Mouse (Mus musculus) heart, adult 18-20 months (tissue): ENCODE data around the gene Sult1d1. TPM values are rescaled to one million over a fixed set of nuclear protein-coding genes. Genes with fewer than 3 reads are reported as not detected.
"Not testable (repeated sequence)": the region's sequence is repeated elsewhere in the genome, so short reads cannot be mapped to it uniquely, and the experiment has no call there.

ENCODE experiments used
- DNase-seq, 2 experiments: peaks; one replicate each; pipeline ENCODE4 v3.0.0; 2021 to 2022; ENCODE audit warnings: mixed read lengths in 1 of 2
- long read RNA-seq, 2 experiments: library from polyadenylated mRNA; stranded (forward); transcript quantifications; one replicate each; pipeline ENCODE4 v2.0.0; 2021
- total RNA-seq, 2 experiments: library from RNA; stranded (reverse); gene quantifications; 2 replicates each; pipeline ENCODE4 v1.2.3; 2021

Gene Sult1d1
- under 1 TPM in 1 of 2 experiments, not detected in 1; 0.67 TPM for total RNA-seq
- long read RNA-seq, experiment 1: 0 reads
- long read RNA-seq, experiment 2, partial matches to known transcripts: 0 of 2 reads
- long read RNA-seq, experiment 2, other reads (novel, unspliced or antisense): 0 of 2 reads

- DNase-seq: no peak
Measured at GRCm38 (mm10) chr5:87568845-87569244, at the start of gene Sult1d1. TSS of gene Sult1d1 (minus strand) at chr5:87569027.

- DNase-seq: no peak
Measured at GRCm38 (mm10) chr5:87615128-87615390, 46.2 kb upstream of the Sult1d1 start.

- DNase-seq: no peak
Measured at GRCm38 (mm10) chr5:87614364-87615127, 45.7 kb upstream of the Sult1d1 start.

GRCm38 (mm10) chr5:87601018-87601417 is 32.2 kb upstream of the Sult1d1 start:
- DNase-seq: no peak

GRCm38 (mm10) chr5:87597891-87598290 is 29.1 kb upstream of the Sult1d1 start:
- DNase-seq: no peak

GRCm38 (mm10) chr5:87591494-87591893 is 22.7 kb upstream of the Sult1d1 start, which contains the start of gene Sult1e1:
TSS of gene Sult1e1 (minus strand) at chr5:87591594.
- DNase-seq: no peak

- DNase-seq: no peak
Measured at GRCm38 (mm10) chr5:87589916-87590315, 21.1 kb upstream of the Sult1d1 start.

GRCm38 (mm10) chr5:87580389-87580788 is 11.6 kb upstream of the Sult1d1 start:
- no peak for DNase-seq

GRCm38 (mm10) chr5:87574174-87574573 is 5.3 kb upstream of the Sult1d1 start:
- DNase-seq: no peak

- no peak for DNase-seq
Measured at GRCm38 (mm10) chr5:87573490-87573889, 4.7 kb upstream of the Sult1d1 start.

- no peak for DNase-seq
Measured at GRCm38 (mm10) chr5:87572781-87573180, 4.0 kb upstream of the Sult1d1 start.

- no peak for DNase-seq
Measured at GRCm38 (mm10) chr5:87567306-87567705, 1.5 kb downstream of the Sult1d1 start.

GRCm38 (mm10) chr5:87562966-87563365 is 5.9 kb downstream of the Sult1d1 start:
- DNase-seq: no peak

GRCm38 (mm10) chr5:87562526-87562925 is 6.3 kb downstream of the Sult1d1 start:
- DNase-seq: no peak

- no peak for DNase-seq
Measured at GRCm38 (mm10) chr5:87560145-87560544, 8.7 kb downstream of the Sult1d1 start.

GRCm38 (mm10) chr5:87550935-87551334 is 17.9 kb downstream of the Sult1d1 start:
- DNase-seq: no peak

- no peak for DNase-seq
Measured at GRCm38 (mm10) chr5:87538111-87538510, 30.7 kb downstream of the Sult1d1 start, which contains the start of gene Sult1b1. TSS of gene Sult1b1 (minus strand) at chr5:87538195.

- no peak for DNase-seq
Measured at GRCm38 (mm10) chr5:87535994-87536644, 32.7 kb downstream of the Sult1d1 start.

GRCm38 (mm10) chr5:87532288-87532687 is 36.5 kb downstream of the Sult1d1 start:
- DNase-seq: no peak

- not testable (repeated sequence) for DNase-seq
Measured at GRCm38 (mm10) chr5:87523561-87523960, 45.3 kb downstream of the Sult1d1 start.

- DNase-seq: no peak
Measured at GRCm38 (mm10) chr5:87505776-87506458, 62.9 kb downstream of the Sult1d1 start.
